12 mouse cellular contexts compared by ENCODE assay signal in the genomic region with DNA sequence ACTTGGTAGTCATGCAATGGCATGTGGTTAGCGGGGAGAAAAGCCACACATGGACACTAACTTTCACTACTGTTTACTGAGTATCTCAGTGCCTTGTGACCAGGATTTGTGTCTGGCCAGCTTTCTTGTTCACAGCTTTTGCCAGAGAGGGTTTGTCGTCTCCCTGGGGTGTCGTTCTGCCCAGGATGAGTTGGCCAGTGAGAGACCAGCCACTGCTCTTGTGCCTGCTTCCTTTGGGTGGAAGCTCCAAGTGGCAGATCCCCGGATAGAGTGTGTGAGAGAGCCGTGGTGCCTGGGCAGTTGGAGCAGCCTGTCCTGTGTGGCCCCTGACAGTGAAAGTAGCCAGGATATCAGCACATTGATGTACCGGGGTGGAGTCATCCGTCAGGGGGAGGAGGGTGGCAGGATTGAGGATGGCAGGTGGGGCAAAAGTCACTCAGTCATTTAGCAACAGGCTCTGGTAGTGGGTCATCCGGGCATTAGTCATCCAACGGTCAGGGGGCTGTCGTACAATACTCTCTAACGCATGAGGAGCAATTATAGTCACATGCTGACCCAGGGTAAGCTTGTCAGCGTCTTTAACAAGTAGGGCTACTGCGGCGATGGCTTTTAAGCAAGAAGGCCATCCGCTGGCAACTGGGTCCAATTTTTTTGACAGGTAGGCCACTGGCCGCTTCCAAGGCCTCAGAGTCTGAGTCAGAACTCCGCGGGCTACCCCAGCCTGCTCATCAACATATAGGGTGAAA.
"Had no signal": no experiment of that assay in that cellular context is flagged by ENCODE, and none has a peak within 500 bp of the region (broad histone marks: within the 10 kb centered on the region; RNA-seq: fewer than 3 reads in every experiment).

No protein-coding gene starts in this region.

- DNase-seq: kidney, adult 2 months; kidney, postnatal 4 days; liver, embryonic 13.5 days; lung, adult 2 months; lung, postnatal 14 days; lung, postnatal 4 days; thymus, adult 18-20 months; thymus, postnatal 14 days; thymus, postnatal 4 days had no signal

- H3K27ac ChIP-seq: kidney, postnatal 0 days; liver, embryonic 13.5 days; midbrain, embryonic 13.5 days had no signal

- H3K9ac ChIP-seq: liver, embryonic 13.5 days; midbrain, embryonic 13.5 days had no signal

- H3K4me3 ChIP-seq: liver, embryonic 13.5 days; midbrain, embryonic 13.5 days had no signal

- H3K4me1 ChIP-seq: liver, embryonic 13.5 days; midbrain, embryonic 13.5 days had no signal

- H3K4me2 ChIP-seq: liver, embryonic 13.5 days; midbrain, embryonic 13.5 days had no signal

- H3K27me3 ChIP-seq: liver, embryonic 13.5 days; midbrain, embryonic 13.5 days had no signal

- H3K36me3 ChIP-seq: liver, embryonic 13.5 days; midbrain, embryonic 13.5 days had no signal

- ATAC-seq: midbrain, embryonic 13.5 days; midbrain, embryonic 16.5 days had no signal
